Mouse (Mus musculus) forebrain, embryonic 14.5 days (tissue): ENCODE data around the gene Ube2h. TPM values are rescaled to one million over a fixed set of nuclear protein-coding genes. Genes with fewer than 3 reads are reported as not detected.

Experiments used
- ATAC-seq: fragments of 200-750 bp; cut with Nextera tagmentation; 2 replicates; pipeline ENCODE4 v1.8.0; 2017; ENCODE audit warnings: mild to moderate bottlenecking, moderate library complexity
- DNase-seq: peaks from one replicate; pipeline ENCODE4 v3.0.0-alpha.2; 2015; ENCODE audit warnings: low spot score
- H3K27ac ChIP-seq: fragments of 300-500 bp; sonication (generic); 2 replicates; pipeline ENCODE4 v1.5.1; 2014; ENCODE audit warnings: low read depth, mild to moderate bottlenecking, control low read depth, low read length, moderate library complexity
- H3K27me3 ChIP-seq: fragments of 300-500 bp; sonication (generic); replicated peaks from 2 replicates; pipeline ENCODE4 v1.6.1; 2014; ENCODE audit warnings: low read length, control low read depth, mixed read lengths; ENCODE audit not compliant: control insufficient read depth, insufficient read depth
- H3K36me3 ChIP-seq: fragments of 300-500 bp; sonication (generic); 2 replicates; pipeline ENCODE4 v1.6.1; 2014; ENCODE audit warnings: low read length, control low read depth; ENCODE audit not compliant: control insufficient read depth, insufficient read depth
- H3K4me1 ChIP-seq: fragments of 300-500 bp; sonication (generic); 2 replicates; pipeline ENCODE4 v1.6.1; 2014; ENCODE audit warnings: antibody characterized with exemption, low read length, control low read depth; ENCODE audit not compliant: control insufficient read depth, insufficient read depth
- H3K4me2 ChIP-seq: fragments of 300-500 bp; sonication (generic); 2 replicates; pipeline ENCODE4 v1.6.1; 2014; ENCODE audit warnings: mild to moderate bottlenecking, control low read depth, low read length
- H3K4me3 ChIP-seq: fragments of 300-500 bp; sonication (generic); 2 replicates; pipeline ENCODE4 v1.5.1; 2014; ENCODE audit warnings: low read depth, low read length, control low read depth
- H3K9ac ChIP-seq: fragments of 300-500 bp; sonication (generic); 2 replicates; pipeline ENCODE4 v1.6.1; 2014; ENCODE audit warnings: mild to moderate bottlenecking, low read length, control low read depth, moderate library complexity
- H3K9me3 ChIP-seq: fragments of 300-500 bp; sonication (generic); replicated peaks from 2 replicates; pipeline ENCODE4 v1.6.1; 2016; ENCODE audit warnings: low read length, control low read depth, mixed read lengths; ENCODE audit not compliant: control insufficient read depth
- WGBS: fragments of 180-500 bp; shearing (Covaris S2); extraction: QIAGEN DNeasy Blood & Tissue Kit; methylation state at CpG from one replicate; pipeline ENCODE4 v1.1.7; 2014; 5-methylcytosine and 5-hydroxymethylcytosine counted together
- polyA plus RNA-seq: library from polyadenylated mRNA; unstranded; fragments of >200 nt; fragmentation: Nextera tagmentation; extraction: Ambion mirVana; gene quantifications from 2 replicates; pipeline ENCODE4 v1.2.1, GENCODE M21; 2014

Ube2h gene
- polyA plus RNA-seq, 1 experiment from 2014 or later, result 57.3 TPM

DNA sequence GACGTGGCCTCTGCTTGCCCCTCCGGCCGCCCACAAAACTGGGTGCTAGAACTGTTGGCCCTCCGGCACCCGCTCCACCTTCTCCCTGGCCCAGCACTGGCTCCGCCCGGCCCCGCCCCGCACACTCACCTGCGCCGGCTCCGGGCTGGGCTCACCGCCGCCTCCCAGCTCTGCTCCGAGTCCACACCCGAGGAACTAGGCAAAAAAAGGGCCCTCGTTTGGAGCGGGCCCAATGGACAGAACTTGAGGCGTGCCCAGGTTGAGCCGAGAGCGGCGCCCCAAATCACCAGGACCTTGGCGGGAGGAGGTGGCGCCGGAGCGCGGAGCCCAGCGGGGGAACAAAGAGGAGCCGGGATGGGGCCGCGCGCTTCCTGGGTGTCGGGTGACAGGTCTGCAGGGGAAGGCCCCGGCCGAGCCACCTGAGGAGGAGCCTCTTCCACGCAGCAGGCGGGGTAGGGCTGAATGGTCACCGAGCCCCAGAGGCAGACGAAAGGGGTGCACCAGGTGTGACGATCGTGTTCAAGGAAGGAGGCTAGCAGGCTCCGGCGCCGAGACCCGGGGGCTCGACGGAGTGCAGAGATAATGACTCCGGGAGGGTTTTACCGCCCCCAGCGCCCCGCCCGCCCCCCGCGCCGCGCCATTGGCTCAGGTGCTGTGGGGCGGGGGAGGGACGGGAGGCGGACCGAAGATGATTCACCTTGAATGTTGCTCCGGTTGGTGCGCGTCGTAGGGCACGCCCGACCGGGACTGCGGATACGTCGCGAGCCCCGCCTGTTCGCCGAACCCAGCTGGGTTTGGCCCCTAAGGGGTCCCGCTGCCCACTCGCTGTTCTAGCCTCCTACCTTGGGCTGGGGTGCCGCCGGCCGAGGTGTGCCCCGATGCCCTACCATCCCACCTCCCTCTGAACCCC lies 130.5 kb downstream of the Ube2h start:
- under 1% methylated on average over 77 of the region's 80 CpGs for WGBS
- H3K9ac ChIP-seq, result no peak overlapping the region
- DNase-seq (no peak), ATAC-seq (no peak; the same call in 1 of the 2 replicates)
- peak overlapping the region; percentile 36 for H3K4me2 ChIP-seq
- peaks cover 1% of the 10 kb centered on the region; the same call in 1 of the 2 replicates for H3K9me3 ChIP-seq
- peak overlapping the region; percentile 19 for H3K4me3 ChIP-seq
- H3K36me3 ChIP-seq, result no peaks in the 10 kb centered on the region
- peaks cover 7% of the 10 kb centered on the region; the same call in 1 of the 2 replicates for H3K4me1 ChIP-seq
- peaks cover 89% of the 10 kb centered on the region for H3K27me3 ChIP-seq
- no peak overlapping the region for H3K27ac ChIP-seq

- Histone ChIP-seq H3K4me2 (peak overlapping the region; percentile 36; the same call in 1 of the 2 replicates), H3K4me3 (peak overlapping the region; percentile 19; the same call in 1 of the 2 replicates), H3K9me3 (no peaks in the 10 kb centered on the region), H3K4me1 (peaks cover 7% of the 10 kb centered on the region; the same call in 1 of the 2 replicates), H3K9ac (no peak overlapping the region), H3K36me3 (no peaks in the 10 kb centered on the region), H3K27ac (no peak overlapping the region), H3K27me3 (peaks cover 81% of the 10 kb centered on the region)
- under 1% methylated on average over 44 of the region's 44 CpGs for WGBS
- DNase-seq (no peak), ATAC-seq (no peak)
Observed at GRCm38 (mm10) chr6:30172820-30173550, 131.4 kb downstream of the Ube2h start.

- DNase-seq, result no peak
Observed at GRCm38 (mm10) chr6:30172441-30172819, 131.9 kb downstream of the Ube2h start.

GRCm38 (mm10) chr6:30171967-30172366 lies 132.4 kb downstream of the Ube2h start:
- 12% methylated on average over 10 of the region's 10 CpGs for WGBS
- no peak for ATAC-seq
- no peak overlapping the region for H3K4me3 ChIP-seq
- no peak overlapping the region for H3K27ac ChIP-seq
- H3K4me2 ChIP-seq, result no peak overlapping the region
- no peaks in the 10 kb centered on the region for H3K36me3 ChIP-seq
- H3K9me3 ChIP-seq, result no peaks in the 10 kb centered on the region
- H3K9ac ChIP-seq, result no peak overlapping the region
- H3K27me3 ChIP-seq, result peaks cover 73% of the 10 kb centered on the region
- H3K4me1 ChIP-seq, result peaks cover 10% of the 10 kb centered on the region; the same call in 1 of the 2 replicates
- DNase-seq, result no peak

More at GRCm38 (mm10) chr6:30172441-30172819, 131.9 kb downstream of the Ube2h start:
- Histone ChIP-seq H3K9me3 (no peaks in the 10 kb centered on the region), H3K4me3 (no peak overlapping the region), H3K27ac (no peak overlapping the region), H3K9ac (no peak overlapping the region), H3K36me3 (no peaks in the 10 kb centered on the region), H3K4me1 (peaks cover 7% of the 10 kb centered on the region; the same call in 1 of the 2 replicates), H3K27me3 (peaks cover 78% of the 10 kb centered on the region), H3K4me2 (no peak overlapping the region)
- ATAC-seq, result no peak
- WGBS, result 5% methylated on average over 8 of the region's 8 CpGs

DNA sequence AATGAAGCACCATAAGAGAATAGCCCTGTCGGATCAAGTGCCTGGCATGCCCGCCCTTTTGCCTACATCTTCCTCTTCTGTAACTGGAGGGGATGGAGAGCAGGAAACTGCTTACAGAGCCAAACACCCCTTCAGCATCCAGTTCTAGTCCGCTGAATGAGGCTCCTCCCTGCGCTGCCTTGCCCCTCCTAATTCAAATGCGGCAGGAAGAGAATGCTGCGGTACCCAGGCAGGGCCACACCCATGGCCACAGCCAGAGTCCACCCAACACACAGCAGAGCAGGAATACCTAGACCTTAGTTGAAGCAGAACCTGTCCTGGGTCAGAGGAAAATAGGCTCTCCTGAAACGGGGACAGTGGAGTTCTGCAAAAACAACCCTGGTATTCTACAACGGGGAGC lies 133.1 kb downstream of the Ube2h start:
- H3K36me3 ChIP-seq, result no peaks in the 10 kb centered on the region
- no peak overlapping the region for H3K27ac ChIP-seq
- ATAC-seq (no peak), DNase-seq (no peak)
- H3K4me2 ChIP-seq, result no peak overlapping the region
- H3K4me3 ChIP-seq, result no peak overlapping the region
- no peak overlapping the region for H3K9ac ChIP-seq
- H3K4me1 ChIP-seq, result peaks cover 10% of the 10 kb centered on the region; the same call in 1 of the 2 replicates
- peaks cover 66% of the 10 kb centered on the region for H3K27me3 ChIP-seq
- H3K9me3 ChIP-seq, result no peaks in the 10 kb centered on the region
- 14% methylated on average over 8 of the region's 8 CpGs for WGBS

GRCm38 (mm10) chr6:30169148-30169547 lies 135.2 kb downstream of the Ube2h start:
- 64% methylated on average over 12 of the region's 12 CpGs for WGBS
- no peak for DNase-seq
- H3K9ac ChIP-seq, result no peak overlapping the region

GRCm38 (mm10) chr6:30168275-30168674 lies 136.1 kb downstream of the Ube2h start:
- WGBS, result 89% methylated on average over 3 of the region's 3 CpGs
- Histone ChIP-seq H3K4me2 (no peak overlapping the region), H3K9me3 (no peaks in the 10 kb centered on the region), H3K36me3 (no peaks in the 10 kb centered on the region), H3K27ac (no peak overlapping the region), H3K9ac (no peak overlapping the region), H3K4me3 (no peak overlapping the region), H3K4me1 (peaks cover 2% of the 10 kb centered on the region; the same call in 1 of the 2 replicates), H3K27me3 (peaks cover 36% of the 10 kb centered on the region)
- DNase-seq (no peak), ATAC-seq (no peak)

More at GRCm38 (mm10) chr6:30169148-30169547, 135.2 kb downstream of the Ube2h start:
- no peak overlapping the region for H3K27ac ChIP-seq
- no peaks in the 10 kb centered on the region for H3K36me3 ChIP-seq
- ATAC-seq, result peak; percentile 27; the same call in 1 of the 2 replicates
- H3K4me1 ChIP-seq, result peaks cover 8% of the 10 kb centered on the region; the same call in 1 of the 2 replicates
- H3K9me3 ChIP-seq, result no peaks in the 10 kb centered on the region
- H3K4me2 ChIP-seq, result no peak overlapping the region
- H3K4me3 ChIP-seq, result no peak overlapping the region
- H3K27me3 ChIP-seq, result peaks cover 45% of the 10 kb centered on the region

DNA sequence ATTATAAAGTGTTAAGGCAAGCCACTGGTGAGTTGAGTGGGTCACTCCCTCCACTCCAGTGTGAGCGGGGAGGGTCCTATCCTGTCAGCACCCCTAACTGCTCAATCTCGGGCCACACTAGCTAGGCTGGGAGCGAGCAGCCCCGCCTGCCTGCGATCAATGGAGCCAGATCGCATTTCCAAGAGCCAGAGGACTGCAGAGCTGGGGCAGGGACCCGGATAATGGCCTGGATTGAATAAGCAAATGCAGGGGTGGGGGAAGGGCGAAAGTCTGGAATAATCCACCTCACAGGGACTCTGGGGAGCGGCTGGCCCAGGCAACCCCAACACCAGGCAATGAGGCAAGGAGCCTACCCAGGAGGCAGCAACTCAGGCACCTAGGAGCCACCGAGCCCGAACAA lies 137.1 kb downstream of the Ube2h start:
- 0 out of 2 replicates have a peak, but pooled peaks cover 2% of the 10 kb centered on the region for H3K4me1 ChIP-seq
- peaks cover 26% of the 10 kb centered on the region for H3K27me3 ChIP-seq
- DNase-seq (no peak), ATAC-seq (no peak)
- 7% methylated on average over 11 of the region's 11 CpGs for WGBS
- no peaks in the 10 kb centered on the region for H3K9me3 ChIP-seq
- no peak overlapping the region for H3K4me3 ChIP-seq
- no peak overlapping the region for H3K4me2 ChIP-seq
- H3K27ac ChIP-seq, result no peak overlapping the region
- H3K36me3 ChIP-seq, result no peaks in the 10 kb centered on the region
- no peak overlapping the region for H3K9ac ChIP-seq
